ENCODE assay signal across 17 mouse cellular contexts in the genomic region with DNA sequence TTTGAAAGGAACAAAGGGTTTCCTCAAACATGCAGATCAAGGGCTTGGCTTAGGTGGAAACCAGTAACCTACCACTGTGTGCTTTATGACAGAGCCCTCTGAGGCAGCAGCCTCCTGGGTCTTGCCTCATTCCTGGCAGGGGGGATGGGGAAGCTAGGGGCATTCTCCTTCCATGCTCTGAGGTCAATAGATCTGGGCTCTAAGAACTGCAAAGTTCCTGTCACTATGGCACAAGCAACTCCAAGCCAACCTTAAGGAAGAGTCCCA. TPM values are rescaled to one million over a fixed set of nuclear protein-coding genes. Genes with fewer than 3 reads are reported as not detected.
A peak's percentile ranks its signal among the peaks of the same experiment; 100 is the strongest.
DNase-seq lines count a peak whose midpoint lies in the region; ATAC-seq lines count a peak whose summit lies in the region.
"Had no signal": no experiment of that assay in that cellular context is flagged by ENCODE, and none has a peak within 500 bp of the region (broad histone marks: within the 10 kb centered on the region; RNA-seq: fewer than 3 reads in every experiment).

No protein-coding gene starts in this region.

- ATAC-seq in heart, embryonic 15.5 days (replicated peaks; ENCODE audit: insufficient number of reproducible peaks, insufficient read depth, low FRiP score, low read depth), result no peak
- no peak for ATAC-seq in midbrain, embryonic 13.5 days
- no peak for ATAC-seq in liver, embryonic 13.5 days (ENCODE audit: low read depth)
- ATAC-seq in stomach, embryonic 15.5 days (ENCODE audit: insufficient read depth, low FRiP score, low read depth), result no peak

- no peaks in the 10 kb centered on the region for H3K27me3 ChIP-seq in heart, embryonic 15.5 days
- no peaks in the 10 kb centered on the region for H3K27me3 ChIP-seq in midbrain, embryonic 10.5 days (ENCODE audit: low read depth, poor library complexity, severe bottlenecking)
- H3K27me3 ChIP-seq in midbrain, embryonic 13.5 days, result 0 out of 2 replicates have a peak, but pooled peaks cover 4% of the 10 kb centered on the region
- H3K27me3 ChIP-seq in liver, embryonic 13.5 days, result no peaks in the 10 kb centered on the region
- H3K27me3 ChIP-seq in stomach, embryonic 15.5 days (replicated peaks), result no peaks in the 10 kb centered on the region
- H3K27me3 ChIP-seq: embryonic facial prominence, embryonic 13.5 days; forebrain, embryonic 12.5 days had no signal

- DNase-seq in heart, postnatal 36 days, result no peak
- no peak for DNase-seq in midbrain, embryonic 10.5 days (ENCODE audit: low spot score)
- DNase-seq in liver, embryonic 13.5 days, result no peak
- no peak for DNase-seq in urinary bladder, adult 18-20 months (ENCODE audit: low spot score in 2 of 2)
- no peak for DNase-seq in c-Kit-positive CD71-positive TER-119-positive erythroid progenitor cells, embryonic 14.5 days (ENCODE audit: low spot score)
- DNase-seq: cerebellum, adult 9-10 months; kidney, postnatal 14 days had no signal

- intact Hi-C loops in heart, postnatal 36 days (cut with DNase I), result no loop called here

- peak overlapping the region; percentile 21; the same call in 1 of the 2 replicates for H3K27ac ChIP-seq in heart, embryonic 15.5 days
- H3K27ac ChIP-seq in midbrain, embryonic 10.5 days (replicated peaks), result 0 out of 2 replicates have a peak overlapping the region, but pooled peaks have one; percentile 53
- no peak overlapping the region for H3K27ac ChIP-seq in midbrain, embryonic 13.5 days
- H3K27ac ChIP-seq in liver, embryonic 13.5 days, result peak overlapping the region; percentile 44
- H3K27ac ChIP-seq in stomach, embryonic 15.5 days, result peak overlapping the region; percentile 81
- H3K27ac ChIP-seq: embryonic facial prominence, embryonic 13.5 days; forebrain, embryonic 12.5 days; left cerebral cortex, adult 2 months had no signal

- H3K36me3 ChIP-seq in heart, embryonic 15.5 days, result no peaks in the 10 kb centered on the region
- no peaks in the 10 kb centered on the region for H3K36me3 ChIP-seq in midbrain, embryonic 10.5 days
- H3K36me3 ChIP-seq in midbrain, embryonic 13.5 days, result no peaks in the 10 kb centered on the region
- H3K36me3 ChIP-seq in liver, embryonic 13.5 days, result no peaks in the 10 kb centered on the region
- H3K36me3 ChIP-seq in stomach, embryonic 15.5 days, result no peaks in the 10 kb centered on the region
- H3K36me3 ChIP-seq: embryonic facial prominence, embryonic 13.5 days; forebrain, embryonic 12.5 days had no signal

- no peak overlapping the region for H3K4me3 ChIP-seq in heart, embryonic 15.5 days
- H3K4me3 ChIP-seq in midbrain, embryonic 10.5 days, result no peak overlapping the region
- H3K4me3 ChIP-seq in midbrain, embryonic 13.5 days (replicated peaks), result no peak overlapping the region
- H3K4me3 ChIP-seq in liver, embryonic 13.5 days (replicated peaks), result no peak overlapping the region
- H3K4me3 ChIP-seq in stomach, embryonic 15.5 days (replicated peaks), result no peak overlapping the region
- H3K4me3 ChIP-seq: embryonic facial prominence, embryonic 13.5 days; forebrain, embryonic 12.5 days; left cerebral cortex, adult 2 months had no signal

- H3K9me3 ChIP-seq in heart, embryonic 15.5 days (replicated peaks), result no peaks in the 10 kb centered on the region
- H3K9me3 ChIP-seq in midbrain, embryonic 10.5 days (replicated peaks), result no peaks in the 10 kb centered on the region
- no peaks in the 10 kb centered on the region for H3K9me3 ChIP-seq in midbrain, embryonic 13.5 days
- no peaks in the 10 kb centered on the region for H3K9me3 ChIP-seq in liver, embryonic 13.5 days (replicated peaks)
- H3K9me3 ChIP-seq in stomach, embryonic 15.5 days, result no peaks in the 10 kb centered on the region
- H3K9me3 ChIP-seq: embryonic facial prominence, embryonic 13.5 days; forebrain, embryonic 12.5 days had no signal

- H3K4me2 ChIP-seq in heart, embryonic 15.5 days, result no peak overlapping the region
- H3K4me2 ChIP-seq in midbrain, embryonic 13.5 days (replicated peaks), result no peak overlapping the region
- H3K4me2 ChIP-seq in liver, embryonic 13.5 days, result no peak overlapping the region
- H3K4me2 ChIP-seq in stomach, embryonic 15.5 days, result no peak overlapping the region
- H3K4me2 ChIP-seq: embryonic facial prominence, embryonic 13.5 days; forebrain, embryonic 12.5 days; heart, embryonic 11.5 days; midbrain, embryonic 11.5 days had no signal

- no peak overlapping the region for H3K9ac ChIP-seq in heart, embryonic 15.5 days
- no peak overlapping the region for H3K9ac ChIP-seq in midbrain, embryonic 13.5 days (replicated peaks)
- H3K9ac ChIP-seq in liver, embryonic 13.5 days, result no peak overlapping the region
- no peak overlapping the region for H3K9ac ChIP-seq in stomach, embryonic 15.5 days
- H3K9ac ChIP-seq: embryonic facial prominence, embryonic 13.5 days; forebrain, embryonic 12.5 days had no signal

- peaks cover 26% of the 10 kb centered on the region for H3K4me1 ChIP-seq in heart, embryonic 15.5 days (replicated peaks)
- H3K4me1 ChIP-seq in midbrain, embryonic 10.5 days, result peaks cover 20% of the 10 kb centered on the region
- peaks cover 14% of the 10 kb centered on the region for H3K4me1 ChIP-seq in midbrain, embryonic 13.5 days (replicated peaks)
- H3K4me1 ChIP-seq in liver, embryonic 13.5 days (replicated peaks), result no peaks in the 10 kb centered on the region
- H3K4me1 ChIP-seq in stomach, embryonic 15.5 days, result no peaks in the 10 kb centered on the region

RNA-seq across cellular contexts. Expression of gene F830045P16Rik, which starts 22.1 kb away (rescaled TPM):
- polyA plus RNA-seq in heart, embryonic 15.5 days (2015; fragmentation: Nextera tagmentation; extraction: Ambion mirVana), result not detected in 2 replicates
- under 1 TPM; 0.14 to 0.19 TPM for total RNA-seq in heart, postnatal 36 days (2021)
- polyA plus RNA-seq in midbrain, embryonic 10.5 days (2016; fragmentation: Nextera tagmentation; extraction: Ambion mirVana), result not detected in 2 replicates
- not detected in 2 replicates for polyA plus RNA-seq in midbrain, embryonic 13.5 days (2015; fragmentation: Nextera tagmentation; extraction: Ambion mirVana)
- polyA plus RNA-seq in liver, embryonic 13.5 days (2015; fragmentation: Nextera tagmentation; extraction: Ambion mirVana), result 0.06 TPM in 1 of 2 replicates, not detected in the other
- polyA plus RNA-seq in stomach, embryonic 15.5 days (2015; fragmentation: Nextera tagmentation; extraction: Ambion mirVana), result 0.09 and 0.22 TPM in 2 replicates
- polyA plus RNA-seq: C2C12; embryonic facial prominence, embryonic 13.5 days; forebrain, embryonic 12.5 days; heart, embryonic 11.5 days; thymus, postnatal 0 days had no signal
